Comparison of ENCODE assay signal across 8 mouse cellular contexts in genomic region chr5:135743741-135744609, GRCm38 (mm10). TPM values are rescaled to one million over a fixed set of nuclear protein-coding genes. Genes with fewer than 3 reads are reported as not detected.
A peak's percentile ranks its signal among the peaks of the same experiment; 100 is the strongest.
DNase-seq lines count a peak whose midpoint lies in the region; ATAC-seq and TF ChIP-seq lines count a peak whose summit lies in the region.

Gene Tmem120a, minus strand, starts transcription at chr5:135744448.

- peak; percentile 77 for TF ChIP-seq POLR2A in CH12.LX (IDR thresholded peaks at IDR 0.05; ENCODE audit: low read depth, low read length)
- peak; percentile 66 for TF ChIP-seq POLR2A in testis, adult 2 months (IDR thresholded peaks at IDR 0.05; ENCODE audit: control insufficient read depth, low read depth, low read length)

- no peak for TF ChIP-seq CTCF in CH12.LX (conservative IDR thresholded peaks at IDR 0.05 in 1 of 2, IDR thresholded peaks at IDR 0.05 in 1 of 2; ENCODE audit: low read depth in 2 of 2, low read length in 2 of 2)
- no peak for TF ChIP-seq CTCF in heart, postnatal 0 days (IDR thresholded peaks at IDR 0.05; ENCODE audit: low read depth)
- no peak for TF ChIP-seq CTCF in testis, adult 2 months (IDR thresholded peaks at IDR 0.05; ENCODE audit: control insufficient read depth, insufficient read depth, insufficient replicate concordance, low read depth, low read length)

- peak within 1 kb of the TSS; percentile 71 to 81 (median 79) for H3K4me3 ChIP-seq in CH12.LX (replicated peaks in 1 of 3; ENCODE audit: low read depth in 2 of 3, low read length in 2 of 3, poor library complexity in 1 of 3)
- peak within 1 kb of the TSS; percentile 91 for H3K4me3 ChIP-seq in forebrain, embryonic 12.5 days (replicated peaks)
- peak within 1 kb of the TSS; percentile 92 for H3K4me3 ChIP-seq in heart, postnatal 0 days (ENCODE audit: low read depth, low read length)
- peak within 1 kb of the TSS; percentile 78 for H3K4me3 ChIP-seq in liver, embryonic 16.5 days (ENCODE audit: low read depth, low read length)
- H3K4me3 ChIP-seq in neural tube, embryonic 13.5 days = peak within 1 kb of the TSS; percentile 76
- peak within 1 kb of the TSS; percentile 88 for H3K4me3 ChIP-seq in testis, adult 2 months (ENCODE audit: control insufficient read depth, low read depth, low read length)

- under 1% methylated on average over 55 of the region's 60 CpGs for WGBS in forebrain, embryonic 12.5 days
- under 1% methylated on average over 59 of the region's 60 CpGs for WGBS in heart, postnatal 0 days
- under 1% methylated on average over 60 of the region's 60 CpGs for WGBS in liver, embryonic 16.5 days (ENCODE audit: insufficient replicate concordance)
- WGBS in neural tube, embryonic 13.5 days = under 1% methylated on average over 60 of the region's 60 CpGs

- no peak within 1 kb of the TSS for H3K27ac ChIP-seq in CH12.LX (ENCODE audit: insufficient read depth, low read depth)
- H3K27ac ChIP-seq in forebrain, embryonic 12.5 days = peak within 1 kb of the TSS; percentile 53
- peak within 1 kb of the TSS; percentile 84 for H3K27ac ChIP-seq in heart, postnatal 0 days (ENCODE audit: low read depth)
- no peak within 1 kb of the TSS for H3K27ac ChIP-seq in liver, embryonic 16.5 days (ENCODE audit: low read length)
- no peak within 1 kb of the TSS for H3K27ac ChIP-seq in neural tube, embryonic 13.5 days (replicated peaks)
- peak within 1 kb of the TSS; percentile 90 for H3K27ac ChIP-seq in testis, adult 2 months (ENCODE audit: control insufficient read depth, insufficient read depth, low read depth, low read length)

- in situ Hi-C loops in CH12.LX (cut with MboI; ENCODE audit: low pct_ligation_motif_present, low pct_unique_long_range_greater_than_20kb, low sequenced_read_pairs) = no loop called here

- peak; percentile 98 for ATAC-seq in forebrain, embryonic 12.5 days (ENCODE audit: low FRiP score)
- peak; percentile 96 for ATAC-seq in heart, postnatal 0 days (ENCODE audit: insufficient read depth, low read depth)
- peak; percentile 97 for ATAC-seq in liver, embryonic 16.5 days (ENCODE audit: low read depth)
- ATAC-seq in neural tube, embryonic 13.5 days (ENCODE audit: low read depth) = peak; percentile 94

- H3K9me3 ChIP-seq in CH12.LX (replicated peaks; ENCODE audit: low read length) = peaks cover 22% of the 10 kb centered on the region
- H3K9me3 ChIP-seq in forebrain, embryonic 12.5 days = peaks cover 10% of the 10 kb centered on the region; the same call in 1 of the 2 replicates
- peaks cover 6% of the 10 kb centered on the region; the same call in 1 of the 2 replicates for H3K9me3 ChIP-seq in heart, postnatal 0 days (replicated peaks; ENCODE audit: control insufficient read depth, low read length)
- H3K9me3 ChIP-seq in liver, embryonic 16.5 days (replicated peaks; ENCODE audit: control insufficient read depth, low read length) = no peaks in the 10 kb centered on the region; the same call in 1 of the 2 replicates
- H3K9me3 ChIP-seq in neural tube, embryonic 13.5 days = peaks cover 14% of the 10 kb centered on the region

- peak within 1 kb of the TSS; percentile 62 for H3K9ac ChIP-seq in CH12.LX (ENCODE audit: insufficient read depth, low read depth)
- H3K9ac ChIP-seq in forebrain, embryonic 12.5 days = peak within 1 kb of the TSS; percentile 80
- H3K9ac ChIP-seq in heart, postnatal 0 days (replicated peaks; ENCODE audit: low read depth, low read length) = peak within 1 kb of the TSS; percentile 85
- peak within 1 kb of the TSS; percentile 69 for H3K9ac ChIP-seq in liver, embryonic 16.5 days (ENCODE audit: low read depth, low read length)
- H3K9ac ChIP-seq in neural tube, embryonic 13.5 days = peak within 1 kb of the TSS; percentile 86

- peak within 1 kb of the TSS; percentile 86 for H3K4me2 ChIP-seq in CH12.LX (ENCODE audit: insufficient read depth, low read depth, poor library complexity, severe bottlenecking)
- peak within 1 kb of the TSS; percentile 84 for H3K4me2 ChIP-seq in forebrain, embryonic 12.5 days
- H3K4me2 ChIP-seq in heart, postnatal 0 days (ENCODE audit: low read depth, low read length) = peak within 1 kb of the TSS; percentile 93
- peak within 1 kb of the TSS; percentile 98 for H3K4me2 ChIP-seq in liver, embryonic 16.5 days (ENCODE audit: low read depth, low read length)
- peak within 1 kb of the TSS; percentile 98 for H3K4me2 ChIP-seq in neural tube, embryonic 13.5 days

- TF ChIP-seq RAD21 in CH12.LX (IDR thresholded peaks at IDR 0.05; ENCODE audit: low read depth, low read length) = no peak

- no peak for TF ChIP-seq EP300 in CH12.LX (IDR thresholded peaks at IDR 0.05; ENCODE audit: low read length)
- TF ChIP-seq EP300 in heart, postnatal 0 days (IDR thresholded peaks at IDR 0.05; ENCODE audit: low read depth) = peak; percentile 67; the same call in 1 of the 2 replicates

- peaks cover 14% of the 10 kb centered on the region for H3K27me3 ChIP-seq in CH12.LX (replicated peaks)
- 0 out of 2 replicates have a peak, but pooled peaks cover 9% of the 10 kb centered on the region for H3K27me3 ChIP-seq in forebrain, embryonic 12.5 days
- H3K27me3 ChIP-seq in heart, postnatal 0 days (ENCODE audit: control insufficient read depth, insufficient read depth, low read length) = no peaks in the 10 kb centered on the region
- H3K27me3 ChIP-seq in liver, embryonic 16.5 days (ENCODE audit: control insufficient read depth, insufficient read depth, low read depth, low read length) = no peaks in the 10 kb centered on the region; the same call in 1 of the 2 replicates
- H3K27me3 ChIP-seq in neural tube, embryonic 13.5 days = no peaks in the 10 kb centered on the region
- no peaks in the 10 kb centered on the region for H3K27me3 ChIP-seq in testis, adult 2 months (ENCODE audit: control insufficient read depth, insufficient read depth, low read length)

- peaks cover 4 to 20% of the 10 kb centered on the region in 2 experiments for H3K36me3 ChIP-seq in CH12.LX (replicated peaks in 1 of 2; ENCODE audit: control insufficient read depth in 1 of 2, insufficient read depth in 1 of 2, low read length in 1 of 2)
- H3K36me3 ChIP-seq in forebrain, embryonic 12.5 days (replicated peaks) = peaks cover 25% of the 10 kb centered on the region
- peaks cover 18% of the 10 kb centered on the region for H3K36me3 ChIP-seq in heart, postnatal 0 days (replicated peaks; ENCODE audit: control insufficient read depth, insufficient read depth, low read length)
- H3K36me3 ChIP-seq in liver, embryonic 16.5 days (ENCODE audit: control insufficient read depth, insufficient read depth) = no peaks in the 10 kb centered on the region
- H3K36me3 ChIP-seq in neural tube, embryonic 13.5 days = peaks cover 24% of the 10 kb centered on the region
- no peaks in the 10 kb centered on the region; the same call in 1 of the 2 replicates for H3K36me3 ChIP-seq in testis, adult 2 months (ENCODE audit: control insufficient read depth, insufficient read depth, low read length)

- DNase-seq in CH12.LX (ENCODE audit: extremely low read depth) = peak; percentile 84
- DNase-seq in c-Kit-positive CD71-positive TER-119-negative erythroid progenitor cells, embryonic 14.5 days (ENCODE audit: low read depth) = peak; percentile 90
- DNase-seq in heart, postnatal 0 days (ENCODE audit: low spot score) = peak; percentile 90
- DNase-seq in kidney, postnatal 4 days = peak; percentile 96 to 98

- dilution Hi-C loops in CH12.LX (cut with MboI; ENCODE audit: extremely low pct_ligation_motif_present, extremely low pct_unique_long_range_greater_than_20kb, low sequenced_read_pairs) = no loop called here

- H3K79me2 ChIP-seq in CH12.LX (replicated peaks; ENCODE audit: control insufficient read depth, extremely low read depth, insufficient read depth, poor library complexity, severe bottlenecking) = no peaks in the 10 kb centered on the region

- peaks cover 4 to 13% of the 10 kb centered on the region in 2 experiments; a peak in 3 of 4 replicates for H3K4me1 ChIP-seq in CH12.LX (ENCODE audit: control insufficient read depth in 1 of 2, insufficient read depth in 2 of 2)
- H3K4me1 ChIP-seq in forebrain, embryonic 12.5 days = peaks cover 21% of the 10 kb centered on the region
- 0 out of 2 replicates have a peak, but pooled peaks cover 17% of the 10 kb centered on the region for H3K4me1 ChIP-seq in heart, postnatal 0 days (ENCODE audit: control insufficient read depth, insufficient read depth)
- H3K4me1 ChIP-seq in liver, embryonic 16.5 days (ENCODE audit: control insufficient read depth, low read depth, low read length) = peaks cover 18% of the 10 kb centered on the region
- peaks cover 19% of the 10 kb centered on the region for H3K4me1 ChIP-seq in neural tube, embryonic 13.5 days (replicated peaks)
- peaks cover 15% of the 10 kb centered on the region for H3K4me1 ChIP-seq in testis, adult 2 months (ENCODE audit: control insufficient read depth, insufficient read depth, low read length)

TF ChIP-seq in CH12.LX, 34 proteins besides CTCF, POLR2A, EP300 and RAD21 (continues in another document):
- no peak for TF ChIP-seq MEF2A (IDR thresholded peaks at IDR 0.05; ENCODE audit: borderline replicate concordance, low read depth, low read length)
- TF ChIP-seq MXI1 (IDR thresholded peaks at IDR 0.05; ENCODE audit: low read depth, low read length) = peak; percentile 86
- no peak for TF ChIP-seq CHD1 (IDR thresholded peaks at IDR 0.05; ENCODE audit: low read depth, low read length)
- TF ChIP-seq MYC (IDR thresholded peaks at IDR 0.05; ENCODE audit: low read depth, low read length) = 0 out of 2 replicates have a peak, but pooled peaks have one; percentile 40
- TF ChIP-seq ZKSCAN1 (IDR thresholded peaks at IDR 0.05; ENCODE audit: borderline replicate concordance, low read depth, low read length) = no peak
- TF ChIP-seq ZMIZ1 (IDR thresholded peaks at IDR 0.05; ENCODE audit: low read depth, low read length) = peak; percentile 51; the same call in 1 of the 2 replicates
- TF ChIP-seq GABPA (IDR thresholded peaks at IDR 0.05; ENCODE audit: insufficient replicate concordance, low read depth, low read length) = no peak
- TF ChIP-seq JUN (IDR thresholded peaks at IDR 0.05; ENCODE audit: insufficient read depth, low read depth, low read length) = no peak
- TF ChIP-seq JUND (conservative IDR thresholded peaks at IDR 0.05; ENCODE audit: low read depth, low read length) = no peak
- no peak for TF ChIP-seq KAT2A (IDR thresholded peaks at IDR 0.05; ENCODE audit: insufficient replicate concordance, low read length)
- TF ChIP-seq ELF1 (IDR thresholded peaks at IDR 0.05; ENCODE audit: low read depth, low read length) = peak; percentile 92

RNA-seq across cellular contexts. Expression of gene Tmem120a, which starts in this region (rescaled TPM):
- total RNA-seq in CH12.LX (2012; rRNA removed) (21.4 and 22.2 TPM in 2 replicates), CH12.LX (2014; rRNA removed) (9.1 and 12.0 TPM in 2 replicates)
- 27.1 and 27.7 TPM in 2 replicates for polyA plus RNA-seq in CH12.LX (2012; ENCODE audit: insufficient read length, low read depth)
- 47.1 and 54.2 TPM in 2 replicates for polyA plus RNA-seq in forebrain, embryonic 12.5 days (2016; fragmentation: Nextera tagmentation; extraction: Ambion mirVana)
- 25.6 and 32.6 TPM in 2 replicates for total RNA-seq in heart, postnatal 0 days (2014; rRNA removed; ENCODE audit: low replicate concordance)
- 33.9 and 34.2 TPM in 2 replicates for polyA plus RNA-seq in heart, postnatal 0 days (2015; fragmentation: Nextera tagmentation; extraction: Ambion mirVana)
- 17.8 and 18.2 TPM in 2 replicates for polyA plus RNA-seq in liver, embryonic 16.5 days (2015; fragmentation: Nextera tagmentation; extraction: Ambion mirVana)
- 80.3 and 84.5 TPM in 2 replicates for polyA plus RNA-seq in neural tube, embryonic 13.5 days (2015; fragmentation: Nextera tagmentation; extraction: Ambion mirVana)
- 182 and 184 TPM in 2 replicates for polyA plus RNA-seq in testis, adult 2 months (2012; rRNA removed)

Comparison
In these comparisons a context has a peak if more than half of its experiments do, and no peak if none do; other contexts are left out.
1. H3K27ac ChIP-seq: peak in forebrain, embryonic 12.5 days (single experiment), heart, postnatal 0 days (single experiment) and testis, adult 2 months (single experiment); none in CH12.LX (single experiment), liver, embryonic 16.5 days (single experiment) and neural tube, embryonic 13.5 days (single experiment).
2. Peak in every context shown above with its lines, with median percentiles within 50 percentile points of each other: DNase-seq, H3K4me2 ChIP-seq, H3K4me3 ChIP-seq, H3K9ac ChIP-seq and ATAC-seq.